Mouse (Mus musculus) embryonic facial prominence, embryonic 15.5 days (tissue): ENCODE measurements around the gene Ccnd3. TPM values are rescaled to one million over a fixed set of nuclear protein-coding genes. Genes with fewer than 3 reads are reported as not detected.
"Not testable (repeated sequence)": the region's sequence is repeated elsewhere in the genome, so short reads cannot be mapped to it uniquely, and the experiment has no call there.

Source experiments
- ATAC-seq: fragments of 200-750 bp; cut with Nextera tagmentation; 2 replicates; pipeline ENCODE4 v1.8.0; 2017; ENCODE audit warnings: low read depth, moderate TSS enrichment; ENCODE audit not compliant: insufficient number of reproducible peaks, low FRiP score, low TSS enrichment
- H3K27ac ChIP-seq: fragments of 300-500 bp; sonication (generic); replicated peaks from 2 replicates; pipeline ENCODE4 v1.5.1; 2015; ENCODE audit warnings: mild to moderate bottlenecking, inconsistent platforms
- H3K27me3 ChIP-seq: fragments of 300-500 bp; sonication (generic); 2 replicates; pipeline ENCODE4 v1.6.1; 2015; ENCODE audit warnings: inconsistent platforms
- H3K36me3 ChIP-seq: fragments of 300-500 bp; sonication (generic); 2 replicates; pipeline ENCODE4 v1.6.1; 2015; ENCODE audit warnings: mild to moderate bottlenecking, inconsistent platforms
- H3K4me1 ChIP-seq: fragments of 300-500 bp; sonication (generic); 2 replicates; pipeline ENCODE4 v1.6.1; 2015; ENCODE audit warnings: inconsistent platforms
- H3K4me2 ChIP-seq: fragments of 300-500 bp; sonication (generic); replicated peaks from 2 replicates; pipeline ENCODE4 v1.6.1; 2015; ENCODE audit warnings: mild to moderate bottlenecking, inconsistent platforms
- H3K4me3 ChIP-seq: fragments of 300-500 bp; sonication (generic); replicated peaks from 2 replicates; pipeline ENCODE4 v1.5.1; 2015; ENCODE audit warnings: mild to moderate bottlenecking, inconsistent platforms
- H3K9ac ChIP-seq: fragments of 300-500 bp; sonication (generic); 2 replicates; pipeline ENCODE4 v1.6.1; 2015; ENCODE audit warnings: inconsistent platforms
- H3K9me3 ChIP-seq: fragments of 300-500 bp; sonication (generic); replicated peaks from 2 replicates; pipeline ENCODE4 v1.6.1; 2016; ENCODE audit warnings: inconsistent platforms
- WGBS: fragments of 180-500 bp; shearing (Covaris S2); methylation state at CpG from one replicate; pipeline ENCODE4 v1.1.7; 2015; 5-methylcytosine and 5-hydroxymethylcytosine counted together
- polyA plus RNA-seq: library from polyadenylated mRNA; unstranded; fragments of >200 nt; fragmentation: Nextera tagmentation; extraction: Ambion mirVana; gene quantifications from 2 replicates; pipeline ENCODE4 v1.2.1, GENCODE M21; 2015

Gene Ccnd3
- polyA plus RNA-seq, 1 experiment from 2014 or later = 552 TPM

- peak; percentile 43; the same call in 1 of the 2 replicates for ATAC-seq
- Histone ChIP-seq H3K27ac (no peak overlapping the region), H3K9ac (no peak overlapping the region), H3K4me1 (peaks cover 6% of the 10 kb centered on the region), H3K9me3 (no peaks in the 10 kb centered on the region), H3K27me3 (no peaks in the 10 kb centered on the region), H3K36me3 (peaks cover 68% of the 10 kb centered on the region), H3K4me3 (no peak overlapping the region), H3K4me2 (no peak overlapping the region)
- WGBS = 76% methylated on average over 14 of the region's 14 CpGs
Measured at GRCm38 (mm10) chr17:47622912-47623554, 118.2 kb downstream of the Ccnd3 start.

- H3K4me1 ChIP-seq = peaks cover 15% of the 10 kb centered on the region
- not testable (repeated sequence) for H3K9ac ChIP-seq, H3K4me2 ChIP-seq, H3K27ac ChIP-seq, ATAC-seq, H3K27me3 ChIP-seq, H3K4me3 ChIP-seq, H3K9me3 ChIP-seq
- 89% methylated on average over 5 of the region's 5 CpGs for WGBS
- H3K36me3 ChIP-seq = peaks cover 57% of the 10 kb centered on the region
Measured at GRCm38 (mm10) chr17:47624572-47624971, 119.7 kb downstream of the Ccnd3 start.

GRCm38 (mm10) chr17:47625088-47625487 lies 120.2 kb downstream of the Ccnd3 start:
- no peak for ATAC-seq
- no peaks in the 10 kb centered on the region for H3K27me3 ChIP-seq
- no peak overlapping the region for H3K4me3 ChIP-seq
- no peak overlapping the region for H3K9ac ChIP-seq
- no peak overlapping the region for H3K4me2 ChIP-seq
- H3K27ac ChIP-seq = no peak overlapping the region
- 93% methylated on average over 2 of the region's 2 CpGs for WGBS
- no peaks in the 10 kb centered on the region for H3K9me3 ChIP-seq
- peaks cover 16% of the 10 kb centered on the region for H3K4me1 ChIP-seq
- peaks cover 57% of the 10 kb centered on the region for H3K36me3 ChIP-seq

GRCm38 (mm10) chr17:47626031-47626430 lies 121.2 kb downstream of the Ccnd3 start:
- Histone ChIP-seq H3K4me1 (peaks cover 25% of the 10 kb centered on the region), H3K27me3 (no peaks in the 10 kb centered on the region), H3K9me3 (no peaks in the 10 kb centered on the region), H3K4me3 (no peak overlapping the region), H3K36me3 (peaks cover 53% of the 10 kb centered on the region), H3K4me2 (no peak overlapping the region), H3K27ac (no peak overlapping the region), H3K9ac (no peak overlapping the region)
- 76% methylated on average over 5 of the region's 5 CpGs for WGBS
- no peak for ATAC-seq

GRCm38 (mm10) chr17:47627791-47628190 lies 122.9 kb downstream of the Ccnd3 start:
- Histone ChIP-seq H3K27ac (peak overlapping the region; percentile 11; the same call in 1 of the 2 replicates), H3K4me3 (no peak overlapping the region), H3K4me2 (no peak overlapping the region)

GRCm38 (mm10) chr17:47628851-47629676 lies 124.2 kb downstream of the Ccnd3 start:
- peak; percentile 95 for ATAC-seq
- Histone ChIP-seq H3K36me3 (peaks cover 24% of the 10 kb centered on the region), H3K9ac (peak overlapping the region; percentile 63), H3K4me2 (peak overlapping the region; percentile 96), H3K4me1 (peaks cover 26% of the 10 kb centered on the region), H3K27me3 (no peaks in the 10 kb centered on the region), H3K4me3 (peak overlapping the region; percentile 73), H3K9me3 (no peaks in the 10 kb centered on the region), H3K27ac (peak overlapping the region; percentile 93)
- WGBS = under 1% methylated on average over 62 of the region's 63 CpGs

More at GRCm38 (mm10) chr17:47627791-47628190, 122.9 kb downstream of the Ccnd3 start:
- peaks cover 31% of the 10 kb centered on the region for H3K4me1 ChIP-seq
- no peaks in the 10 kb centered on the region for H3K9me3 ChIP-seq
- no peak for ATAC-seq
- H3K27me3 ChIP-seq = no peaks in the 10 kb centered on the region
- 79% methylated on average over 2 of the region's 2 CpGs for WGBS
- H3K9ac ChIP-seq = no peak overlapping the region
- H3K36me3 ChIP-seq = peaks cover 37% of the 10 kb centered on the region

- Histone ChIP-seq H3K27ac (peak overlapping the region; percentile 80), H3K4me3 (peak overlapping the region; percentile 73), H3K36me3 (peaks cover 16% of the 10 kb centered on the region; the same call in 1 of the 2 replicates), H3K4me1 (peaks cover 26% of the 10 kb centered on the region), H3K9me3 (no peaks in the 10 kb centered on the region), H3K9ac (peak overlapping the region; percentile 63), H3K27me3 (no peaks in the 10 kb centered on the region), H3K4me2 (peak overlapping the region; percentile 96)
- under 1% methylated on average over 61 of the region's 61 CpGs for WGBS
- ATAC-seq = peak; percentile 18; the same call in 1 of the 2 replicates
Measured at GRCm38 (mm10) chr17:47629717-47630677, 125.1 kb downstream of the Ccnd3 start.

GRCm38 (mm10) chr17:47630678-47631065 lies 125.8 kb downstream of the Ccnd3 start, which contains the start of gene Usp49:
TSS of gene Usp49 (plus strand) at chr17:47630690.
- H3K9me3 ChIP-seq = no peaks in the 10 kb centered on the region
- H3K4me3 ChIP-seq = peak within 1 kb of the TSS; percentile 73
- H3K36me3 ChIP-seq = peaks cover 14% of the 10 kb centered on the region
- 2% methylated on average over 3 of the region's 3 CpGs for WGBS
- peak within 1 kb of the TSS; percentile 80 for H3K27ac ChIP-seq
- H3K4me1 ChIP-seq = peaks cover 26% of the 10 kb centered on the region
- peak within 1 kb of the TSS; percentile 96 for H3K4me2 ChIP-seq
- H3K9ac ChIP-seq = peak within 1 kb of the TSS; percentile 63
- H3K27me3 ChIP-seq = no peaks in the 10 kb centered on the region
- no peak for ATAC-seq

GRCm38 (mm10) chr17:47632181-47632840 lies 127.5 kb downstream of the Ccnd3 start:
- 64% methylated on average over 4 of the region's 4 CpGs for WGBS
- peaks cover 7% of the 10 kb centered on the region for H3K36me3 ChIP-seq
- no peak overlapping the region for H3K27ac ChIP-seq
- H3K9ac ChIP-seq = no peak overlapping the region
- H3K27me3 ChIP-seq = no peaks in the 10 kb centered on the region
- no peak for ATAC-seq
- no peaks in the 10 kb centered on the region for H3K9me3 ChIP-seq
- H3K4me2 ChIP-seq = no peak overlapping the region
- no peak overlapping the region for H3K4me3 ChIP-seq
- peaks cover 26% of the 10 kb centered on the region for H3K4me1 ChIP-seq

- Histone ChIP-seq H3K27ac (no peak overlapping the region), H3K36me3 (peaks cover 7% of the 10 kb centered on the region), H3K9me3 (no peaks in the 10 kb centered on the region), H3K4me2 (no peak overlapping the region), H3K4me3 (no peak overlapping the region), H3K9ac (no peak overlapping the region), H3K4me1 (peaks cover 17% of the 10 kb centered on the region), H3K27me3 (no peaks in the 10 kb centered on the region)
- 78% methylated on average over 7 of the region's 7 CpGs for WGBS
- no peak for ATAC-seq
Measured at GRCm38 (mm10) chr17:47633999-47634770, 129.3 kb downstream of the Ccnd3 start.
